12 mouse cellular contexts compared by ENCODE assay signal in genomic region chr3:146234530-146234929, GRCm38 (mm10).
"Had no signal": no experiment of that assay in that cellular context is flagged by ENCODE, and none has a peak within 500 bp of the region (broad histone marks: within the 10 kb centered on the region; RNA-seq: fewer than 3 reads in every experiment).

No protein-coding gene starts in this region.

- H3K4me2 ChIP-seq: limb, embryonic 13.5 days; midbrain, embryonic 15.5 days had no signal

- H3K27me3 ChIP-seq: midbrain, embryonic 15.5 days had no signal

- ATAC-seq: midbrain, embryonic 15.5 days had no signal

- H3K9me3 ChIP-seq: limb, embryonic 13.5 days; midbrain, embryonic 10.5 days; midbrain, embryonic 15.5 days had no signal

- H3K36me3 ChIP-seq: limb, embryonic 13.5 days; midbrain, embryonic 10.5 days; midbrain, embryonic 15.5 days had no signal

- H3K9ac ChIP-seq: limb, embryonic 13.5 days; liver, embryonic 14.5 days; midbrain, embryonic 15.5 days had no signal

- H3K4me3 ChIP-seq: layer of hippocampus, adult 2 months; limb, embryonic 13.5 days; midbrain, embryonic 10.5 days; midbrain, embryonic 15.5 days had no signal

- DNase-seq: kidney, postnatal 10 days; kidney, postnatal 4 days; left cerebral cortex, postnatal 4 days; lung, adult 18-20 months; lung, postnatal 14 days; right cerebral cortex, postnatal 14 days; thymus, postnatal 36 days had no signal

- H3K27ac ChIP-seq: layer of hippocampus, adult 2 months; limb, embryonic 13.5 days; liver, embryonic 14.5 days; midbrain, embryonic 10.5 days; midbrain, embryonic 15.5 days had no signal

- H3K4me1 ChIP-seq: midbrain, embryonic 10.5 days; midbrain, embryonic 15.5 days had no signal
